Mouse (Mus musculus) stomach, postnatal 0 days (tissue): ENCODE data around the gene Slc16a10. TPM values are rescaled to one million over a fixed set of nuclear protein-coding genes. Genes with fewer than 3 reads are reported as not detected.
A peak's percentile ranks its signal among the peaks of the same experiment; 100 is the strongest.

ENCODE experiments used
- ATAC-seq: fragments of 200-750 bp; cut with Nextera tagmentation; 2 replicates; pipeline ENCODE4 v1.8.0; 2017; ENCODE audit not compliant: low FRiP score, low TSS enrichment
- DNase-seq: peaks from one replicate; pipeline ENCODE4 v3.0.0-alpha.2; 2016; ENCODE audit warnings: low spot score
- H3K27ac ChIP-seq: fragments of 300-500 bp; sonication (generic); replicated peaks from 2 replicates; pipeline ENCODE4 v1.5.1; 2014; ENCODE audit warnings: mild to moderate bottlenecking, control low read depth
- H3K27me3 ChIP-seq: fragments of 300-500 bp; sonication (generic); 2 replicates; pipeline ENCODE4 v1.6.1; 2014; ENCODE audit warnings: low read length; ENCODE audit not compliant: control insufficient read depth, insufficient read depth
- H3K36me3 ChIP-seq: fragments of 300-500 bp; sonication (generic); 2 replicates; pipeline ENCODE4 v1.6.1; 2014; ENCODE audit warnings: low read length, mixed read lengths; ENCODE audit not compliant: control insufficient read depth, insufficient read depth
- H3K4me1 ChIP-seq: fragments of 300-500 bp; sonication (generic); replicated peaks from 2 replicates; pipeline ENCODE4 v1.6.1; 2014; ENCODE audit warnings: antibody characterized with exemption; ENCODE audit not compliant: control insufficient read depth, insufficient read depth
- H3K4me2 ChIP-seq: fragments of 300-500 bp; sonication (generic); replicated peaks from 2 replicates; pipeline ENCODE4 v1.6.1; 2014; ENCODE audit warnings: low read depth, mild to moderate bottlenecking, control low read depth, moderate library complexity
- H3K4me3 ChIP-seq: fragments of 300-500 bp; sonication (generic); 2 replicates; pipeline ENCODE4 v1.5.1; 2014; ENCODE audit warnings: low read depth, low read length, control low read depth
- H3K9ac ChIP-seq: fragments of 300-500 bp; sonication (generic); 2 replicates; pipeline ENCODE4 v1.6.1; 2014; ENCODE audit warnings: mild to moderate bottlenecking, low read length, control low read depth, mixed read lengths
- H3K9me3 ChIP-seq: fragments of 300-500 bp; sonication (generic); 2 replicates; pipeline ENCODE4 v1.6.1; 2016; ENCODE audit warnings: low read length; ENCODE audit not compliant: control insufficient read depth
- CTCF ChIP-seq: IDR thresholded peaks from 2 replicates; pipeline ENCODE4 v1.5.1; 2016; ENCODE audit warnings: antibody characterized with exemption, low read depth, mild to moderate bottlenecking, moderate library complexity
- EP300 ChIP-seq: optimal IDR thresholded peaks from 2 replicates; pipeline ENCODE3; 2016; ENCODE audit warnings: antibody characterized with exemption
- WGBS: fragments of 180-500 bp; shearing (Covaris S2); extraction: QIAGEN DNeasy Blood & Tissue Kit; methylation state at CpG from one replicate; pipeline ENCODE4 v1.1.7; 2014; 5-methylcytosine and 5-hydroxymethylcytosine counted together
- polyA plus RNA-seq: library from polyadenylated mRNA; unstranded; fragments of >200 nt; fragmentation: Nextera tagmentation; extraction: Ambion mirVana; gene quantifications from 2 replicates; pipeline ENCODE4 v1.2.1, GENCODE M21; 2015

The Slc16a10 gene
- polyA plus RNA-seq, 1 experiment from 2014 or later, result 2.6 TPM

GRCm38 (mm10) chr10:40180011-40180410, 38.0 kb upstream of the Slc16a10 start:
- H3K9ac ChIP-seq, result no peak overlapping the region
- H3K4me2 ChIP-seq, result no peak overlapping the region
- DNase-seq (no peak), ATAC-seq (no peak)
- 47% methylated on average over 2 of the region's 2 CpGs for WGBS
- no peak for TF ChIP-seq EP300
- no peak for TF ChIP-seq CTCF
- H3K4me1 ChIP-seq, result no peaks in the 10 kb centered on the region
- H3K27me3 ChIP-seq, result no peaks in the 10 kb centered on the region
- H3K9me3 ChIP-seq, result no peaks in the 10 kb centered on the region
- H3K36me3 ChIP-seq, result no peaks in the 10 kb centered on the region
- H3K4me3 ChIP-seq, result no peak overlapping the region
- no peak overlapping the region for H3K27ac ChIP-seq

- no peak overlapping the region for H3K9ac ChIP-seq
- no peak for ATAC-seq
- no peak for DNase-seq
- H3K27ac ChIP-seq, result no peak overlapping the region
- H3K9me3 ChIP-seq, result no peaks in the 10 kb centered on the region
- no peaks in the 10 kb centered on the region for H3K27me3 ChIP-seq
- WGBS, result 94% methylated on average over 5 of the region's 5 CpGs
- H3K4me1 ChIP-seq, result no peaks in the 10 kb centered on the region
- H3K4me2 ChIP-seq, result no peak overlapping the region
- H3K4me3 ChIP-seq, result no peak overlapping the region
- H3K36me3 ChIP-seq, result no peaks in the 10 kb centered on the region
- TF ChIP-seq CTCF (no peak), EP300 (no peak)
Observed at GRCm38 (mm10) chr10:40179142-40179541, 37.1 kb upstream of the Slc16a10 start.

GRCm38 (mm10) chr10:40177323-40177962, 35.4 kb upstream of the Slc16a10 start:
- no peaks in the 10 kb centered on the region for H3K4me1 ChIP-seq
- no peak overlapping the region for H3K4me3 ChIP-seq
- TF ChIP-seq CTCF (no peak), EP300 (no peak)
- H3K9me3 ChIP-seq, result no peaks in the 10 kb centered on the region
- DNase-seq (peak; percentile 81), ATAC-seq (peak; percentile 79)
- no peaks in the 10 kb centered on the region for H3K27me3 ChIP-seq
- 19% methylated on average over 6 of the region's 6 CpGs for WGBS
- no peaks in the 10 kb centered on the region for H3K36me3 ChIP-seq
- no peak overlapping the region for H3K27ac ChIP-seq
- no peak overlapping the region for H3K9ac ChIP-seq
- 0 out of 2 replicates have a peak overlapping the region, but pooled peaks have one; percentile 8 for H3K4me2 ChIP-seq

GRCm38 (mm10) chr10:40172136-40172535, 30.1 kb upstream of the Slc16a10 start:
- 92% methylated on average over 6 of the region's 6 CpGs for WGBS
- no peak overlapping the region for H3K4me2 ChIP-seq
- no peak for DNase-seq
- TF ChIP-seq EP300, result no peak
- TF ChIP-seq CTCF, result no peak
- no peak overlapping the region for H3K4me3 ChIP-seq
- no peak overlapping the region for H3K27ac ChIP-seq
- H3K4me1 ChIP-seq, result no peaks in the 10 kb centered on the region
- no peak overlapping the region for H3K9ac ChIP-seq
- H3K27me3 ChIP-seq, result no peaks in the 10 kb centered on the region
- no peaks in the 10 kb centered on the region for H3K9me3 ChIP-seq
- H3K36me3 ChIP-seq, result no peaks in the 10 kb centered on the region
- ATAC-seq, result no peak

GRCm38 (mm10) chr10:40171211-40171610, 29.2 kb upstream of the Slc16a10 start:
- ATAC-seq, result no peak
- TF ChIP-seq CTCF, result no peak
- no peak for TF ChIP-seq EP300
- WGBS, result 68% methylated on average over 8 of the region's 8 CpGs

GRCm38 (mm10) chr10:40170141-40170558, 28.1 kb upstream of the Slc16a10 start:
- Histone ChIP-seq H3K9ac (no peak overlapping the region), H3K4me2 (no peak overlapping the region), H3K27ac (no peak overlapping the region), H3K9me3 (no peaks in the 10 kb centered on the region), H3K4me1 (no peaks in the 10 kb centered on the region), H3K36me3 (no peaks in the 10 kb centered on the region), H3K27me3 (no peaks in the 10 kb centered on the region), H3K4me3 (no peak overlapping the region)
- ATAC-seq (no peak), DNase-seq (no peak)
- TF ChIP-seq CTCF (no peak), EP300 (no peak)
- 95% methylated on average over 4 of the region's 4 CpGs for WGBS

More at GRCm38 (mm10) chr10:40171211-40171610, 29.2 kb upstream of the Slc16a10 start:
- H3K4me2 ChIP-seq, result no peak overlapping the region
- H3K27ac ChIP-seq, result no peak overlapping the region
- H3K4me3 ChIP-seq, result no peak overlapping the region
- DNase-seq, result no peak
- no peak overlapping the region for H3K9ac ChIP-seq
- H3K4me1 ChIP-seq, result no peaks in the 10 kb centered on the region
- no peaks in the 10 kb centered on the region for H3K27me3 ChIP-seq
- no peaks in the 10 kb centered on the region for H3K9me3 ChIP-seq
- H3K36me3 ChIP-seq, result no peaks in the 10 kb centered on the region
